Mouse (Mus musculus) heart, adult 2 months (tissue): ENCODE data around the gene Acss2. TPM values are rescaled to one million over a fixed set of nuclear protein-coding genes. Genes with fewer than 3 reads are reported as not detected.
A peak's percentile ranks its signal among the peaks of the same experiment; 100 is the strongest.
"Not testable (repeated sequence)": the region's sequence is repeated elsewhere in the genome, so short reads cannot be mapped to it uniquely, and the experiment has no call there.

ENCODE experiments used
- DNase-seq, 2 experiments: peaks; one replicate each; pipeline ENCODE4 v3.0.0; 2021
- H3K27ac ChIP-seq: fragments of 200-600 bp; 2 replicates; pipeline ENCODE4 v1.8.1; 2022
- H3K27me3 ChIP-seq: fragments of 200-500 bp; 2 replicates; pipeline ENCODE4 v1.6.1; 2012; ENCODE audit warnings: mild to moderate bottlenecking, low read length, inconsistent platforms, mixed read lengths; ENCODE audit not compliant: control insufficient read depth, insufficient read depth
- H3K36me3 ChIP-seq: fragments of 200-500 bp; 2 replicates; pipeline ENCODE4 v1.6.1; 2012; ENCODE audit warnings: low read length, inconsistent platforms; ENCODE audit not compliant: control insufficient read depth, insufficient read depth
- H3K4me1 ChIP-seq: fragments of 200-500 bp; 2 replicates; pipeline ENCODE4 v1.6.1; 2011; ENCODE audit warnings: low read length; ENCODE audit not compliant: control insufficient read depth, insufficient read depth
- H3K4me3 ChIP-seq: fragments of 200-600 bp; 2 replicates; pipeline ENCODE4 v1.8.1; 2022
- H3K79me2 ChIP-seq: fragments of 200-500 bp; replicated peaks from 2 replicates; pipeline ENCODE4 v1.6.1; 2012; ENCODE audit warnings: mild to moderate bottlenecking, inconsistent platforms, low read length, moderate library complexity, mixed read lengths; ENCODE audit not compliant: control insufficient read depth, insufficient read depth
- H3K9ac ChIP-seq: fragments of 200-500 bp; 2 replicates; pipeline ENCODE4 v1.6.1; 2012; ENCODE audit warnings: low read depth, mild to moderate bottlenecking, control low read depth, inconsistent platforms, low read length, mixed read lengths
- CTCF ChIP-seq: fragments of 200-600 bp; IDR thresholded peaks from 2 replicates; pipeline ENCODE4 v1.8.1; 2022; ENCODE audit warnings: antibody characterized with exemption, mild to moderate bottlenecking, moderate library complexity
- EP300 ChIP-seq: fragments of 200-500 bp; IDR thresholded peaks from 2 replicates; pipeline ENCODE4 v1.6.1; 2011; ENCODE audit warnings: low read depth, low read length, control low read depth; ENCODE audit not compliant: insufficient read depth
- POLR2A ChIP-seq: fragments of 200-500 bp; IDR thresholded peaks from 2 replicates; pipeline ENCODE4 v1.6.1; 2011; ENCODE audit warnings: mild to moderate bottlenecking, low read depth, low read length, control low read depth; ENCODE audit not compliant: insufficient read depth
- WGBS: fragments of 180-500 bp; shearing (Covaris S2); methylation state at CpG from one replicate; pipeline ENCODE4 v1.1.7; 2018; 5-methylcytosine and 5-hydroxymethylcytosine counted together
- intact Hi-C: fragments of 180-260 bp; cut with DNase I; formaldehyde crosslinking; loops from one replicate; pipeline ENCODE4 v1.15.1; 2025
- polyA plus RNA-seq: library from polyadenylated mRNA; depleted of rRNA; stranded (reverse); fragments of >200 nt; gene quantifications from 2 replicates; pipeline ENCODE4 v1.2.3, GENCODE M21; 2012
- total RNA-seq, 2 experiments: library from RNA; stranded (reverse); gene quantifications; 2 replicates each; pipeline ENCODE4 v1.2.3; 2021

The Acss2 gene
- total and polyA plus RNA-seq, 3 experiments: 31.6 to 39.8 (median 33.4) TPM

DNA sequence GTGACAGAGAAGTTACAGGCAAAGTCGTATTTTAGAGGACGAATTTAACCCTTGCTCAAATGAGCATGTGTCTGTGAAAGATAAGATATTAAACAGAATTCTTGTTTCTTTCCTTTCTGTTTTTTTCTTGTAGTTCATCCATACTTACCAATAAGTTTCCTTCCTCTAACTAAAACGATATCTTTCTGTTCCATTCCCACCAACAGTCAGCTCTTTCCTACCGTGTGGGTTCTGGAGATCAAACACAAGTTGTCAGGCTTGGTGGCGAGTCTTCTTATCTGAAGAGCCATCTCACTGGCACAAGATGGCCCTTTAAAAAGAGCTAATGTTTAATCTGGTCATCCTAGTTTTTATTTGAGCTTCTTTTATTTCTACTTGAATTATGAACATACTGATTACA, 9.6 kb downstream of the Acss2 start:
- Histone ChIP-seq H3K79me2 (no peaks in the 10 kb centered on the region), H3K4me3 (no peak overlapping the region), H3K27me3 (no peaks in the 10 kb centered on the region), H3K27ac (no peak overlapping the region), H3K36me3 (no peaks in the 10 kb centered on the region), H3K9ac (no peak overlapping the region), H3K4me1 (no peaks in the 10 kb centered on the region)
- intact Hi-C loops: no loop called here
- WGBS: 54% methylated on average over 5 of the region's 5 CpGs
- no peak for TF ChIP-seq CTCF
- no peak for TF ChIP-seq EP300
- TF ChIP-seq POLR2A: no peak
- DNase-seq: no peak

DNA sequence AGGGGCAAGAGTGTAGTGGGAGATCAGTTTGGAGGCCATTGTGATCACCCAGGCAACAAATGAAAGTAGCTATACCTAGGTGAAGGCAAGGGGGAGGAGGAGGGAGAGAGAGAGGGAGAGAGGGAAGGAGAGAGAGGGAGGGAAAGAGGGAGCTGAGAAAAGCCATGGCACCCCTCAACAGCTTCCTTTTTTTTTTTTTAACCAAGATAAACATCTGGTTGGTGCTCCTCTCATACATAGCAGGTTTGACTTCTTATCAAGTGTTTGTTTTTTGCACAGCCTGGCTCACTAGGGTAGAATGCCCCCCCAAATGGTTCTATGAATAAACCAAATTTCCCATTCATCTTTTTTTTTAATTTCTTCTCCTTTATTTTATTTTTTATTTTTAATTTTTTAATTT, 18.5 kb downstream of the Acss2 start:
- intact Hi-C loops: no loop called here
- H3K79me2 ChIP-seq: no peaks in the 10 kb centered on the region
- H3K27me3 ChIP-seq: no peaks in the 10 kb centered on the region
- H3K36me3 ChIP-seq: no peaks in the 10 kb centered on the region; the same call in none of the 2 replicates
- no peak overlapping the region for H3K4me3 ChIP-seq
- no peak overlapping the region for H3K27ac ChIP-seq
- no peak for DNase-seq
- no peak for TF ChIP-seq POLR2A
- no peak for TF ChIP-seq EP300
- no peak for TF ChIP-seq CTCF
- no peak overlapping the region for H3K9ac ChIP-seq
- peaks cover 4% of the 10 kb centered on the region for H3K4me1 ChIP-seq

DNA sequence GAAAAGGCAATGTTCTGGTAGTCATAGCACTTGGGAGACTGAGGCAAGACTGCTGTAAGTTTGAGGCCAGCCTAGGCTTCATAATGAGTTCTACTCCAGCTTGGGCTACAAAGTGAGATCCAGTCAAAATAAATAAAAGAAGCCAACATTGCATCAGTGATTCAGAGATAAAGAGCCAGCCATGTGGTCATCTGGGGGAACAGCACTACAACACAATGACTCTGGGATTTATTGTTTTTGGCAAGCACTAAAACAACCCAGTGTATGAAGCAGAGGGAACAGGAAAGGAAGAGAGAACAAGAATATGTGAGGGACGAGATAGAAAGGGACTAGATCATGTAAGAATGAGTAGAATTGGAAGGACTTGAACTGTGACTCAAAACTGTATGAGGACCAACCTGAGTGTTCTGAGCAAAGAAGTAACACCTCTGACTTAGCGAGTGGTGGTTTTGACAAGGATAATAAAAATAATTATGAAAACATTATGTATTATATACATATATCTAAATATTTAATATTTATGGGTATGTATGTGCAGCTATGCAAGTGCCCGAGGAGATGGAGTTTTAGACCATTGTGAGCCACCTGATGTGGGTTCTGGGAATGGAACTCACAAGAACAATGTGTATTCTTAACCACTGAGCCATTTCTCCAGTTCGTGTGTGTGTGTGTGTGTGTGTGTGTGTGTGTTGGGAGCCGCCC, 20.2 kb downstream of the Acss2 start:
- peaks cover 6% of the 10 kb centered on the region for H3K4me1 ChIP-seq
- no peaks in the 10 kb centered on the region for H3K27me3 ChIP-seq
- no peak overlapping the region for H3K4me3 ChIP-seq
- H3K27ac ChIP-seq: no peak overlapping the region
- intact Hi-C loops: no loop called here
- no peak overlapping the region for H3K9ac ChIP-seq
- no peak for TF ChIP-seq EP300
- 54% methylated on average over 5 of the region's 5 CpGs for WGBS
- peaks cover 2% of the 10 kb centered on the region for H3K36me3 ChIP-seq
- no peaks in the 10 kb centered on the region for H3K79me2 ChIP-seq
- no peak for DNase-seq

DNA sequence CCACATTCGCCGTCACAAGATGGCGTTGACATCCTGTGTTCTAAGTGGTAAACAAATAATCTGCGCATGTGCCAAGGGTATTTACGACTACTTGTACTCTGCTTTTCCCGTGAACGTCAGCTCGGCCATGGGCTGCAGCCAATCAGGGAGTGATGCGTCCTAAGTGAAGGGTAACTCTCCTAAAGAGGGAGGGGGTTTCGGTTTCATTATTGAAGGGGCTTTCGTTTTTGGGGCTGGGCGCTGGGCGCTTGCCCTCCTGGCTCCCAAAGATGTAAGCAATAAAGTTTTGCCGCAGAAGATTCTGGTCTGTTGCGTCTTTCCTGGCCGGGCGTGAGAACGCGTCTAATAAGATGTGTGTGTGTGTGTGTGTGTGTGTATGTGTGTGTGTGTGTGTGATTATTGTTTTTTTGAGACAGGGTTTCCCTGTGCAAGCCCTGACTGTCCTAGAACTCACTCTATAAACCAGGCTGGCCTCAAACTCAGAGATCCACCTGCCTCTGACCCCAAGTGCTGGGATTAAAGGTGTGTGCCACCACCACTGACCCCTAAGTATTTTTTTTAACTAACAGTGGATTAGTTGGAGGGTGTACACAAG, 20.8 kb downstream of the Acss2 start:
- H3K79me2 ChIP-seq, intact Hi-C loops, H3K36me3 ChIP-seq, DNase-seq, H3K27ac ChIP-seq, H3K4me3 ChIP-seq, H3K27me3 ChIP-seq, H3K9ac ChIP-seq, H3K4me1 ChIP-seq: not testable (repeated sequence)
- TF ChIP-seq POLR2A: 0 out of 2 replicates have a peak, but pooled peaks have one; percentile 35
- 60% methylated on average over 18 of the region's 19 CpGs for WGBS

DNA sequence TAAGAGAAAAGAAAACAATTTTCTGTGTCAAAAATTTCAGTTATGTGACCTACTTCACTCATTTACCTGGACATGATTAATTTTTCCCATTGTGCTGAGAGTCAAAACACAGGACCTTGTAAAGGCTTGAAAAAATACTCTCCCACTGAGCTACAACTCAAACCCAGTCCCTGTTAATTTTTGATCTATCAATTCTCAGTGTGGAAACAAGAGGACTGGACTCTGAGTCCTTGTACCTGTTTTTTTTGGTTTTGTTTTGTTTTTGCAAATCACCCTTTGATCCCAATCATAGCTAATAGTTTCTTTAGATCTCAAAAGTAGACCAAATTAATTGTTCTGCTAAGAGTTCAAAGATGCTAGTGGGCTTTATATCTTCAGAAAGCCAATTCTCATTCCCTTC, 21.9 kb downstream of the Acss2 start:
- Histone ChIP-seq H3K9ac (no peak overlapping the region), H3K36me3 (peaks cover 2% of the 10 kb centered on the region), H3K79me2 (no peaks in the 10 kb centered on the region), H3K27ac (no peak overlapping the region; the same call in 1 of the 2 replicates), H3K27me3 (no peaks in the 10 kb centered on the region), H3K4me3 (no peak overlapping the region), H3K4me1 (peaks cover 6% of the 10 kb centered on the region)
- intact Hi-C loops: no loop called here
- no peak for DNase-seq
- TF ChIP-seq CTCF (no peak), POLR2A (no peak), EP300 (no peak)

DNA sequence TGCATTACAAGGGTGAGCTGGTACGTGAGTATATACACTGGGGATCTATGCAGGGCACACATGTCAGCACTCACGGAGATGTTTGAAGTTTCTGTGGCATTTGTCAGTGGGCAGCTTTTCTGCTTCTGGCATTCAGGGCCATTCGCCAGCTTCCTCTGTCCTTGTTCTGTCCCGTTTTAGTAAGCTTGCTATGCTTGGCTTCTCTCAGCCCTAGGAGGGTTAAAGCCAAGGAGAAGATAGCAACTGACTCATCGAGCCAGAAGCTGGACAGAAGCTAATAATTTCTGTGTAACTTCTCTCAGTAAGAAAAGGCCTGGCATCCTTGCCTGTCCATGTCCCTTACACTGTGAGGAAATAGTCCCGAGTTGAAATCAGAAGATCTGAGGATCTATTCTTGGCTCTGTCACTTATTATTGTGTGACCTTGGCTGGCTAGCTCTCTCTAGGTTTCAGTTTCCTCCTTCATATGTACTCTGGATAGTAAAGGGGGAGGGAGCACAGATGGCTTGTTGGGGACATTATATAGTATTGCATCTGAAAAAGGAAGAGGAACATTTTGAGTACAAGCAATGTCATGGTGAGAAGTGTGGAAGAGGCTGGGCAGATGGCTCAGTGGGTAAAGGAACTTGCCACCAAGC, 23.2 kb downstream of the Acss2 start:
- intact Hi-C loops: no loop called here
- H3K27ac ChIP-seq: peak overlapping the region; percentile 77
- no peak overlapping the region for H3K4me3 ChIP-seq

More for the DNA sequence above, 23.2 kb downstream of the Acss2 start:
- TF ChIP-seq CTCF: no peak
- TF ChIP-seq POLR2A: no peak
- no peak for TF ChIP-seq EP300
- H3K9ac ChIP-seq: peak overlapping the region; percentile 2; the same call in 1 of the 2 replicates
- H3K36me3 ChIP-seq: peaks cover 2% of the 10 kb centered on the region
- H3K4me1 ChIP-seq: peaks cover 6% of the 10 kb centered on the region
- H3K27me3 ChIP-seq: no peaks in the 10 kb centered on the region
- WGBS: 19% methylated on average over 6 of the region's 6 CpGs
- peak; percentile 42 to 61 for DNase-seq
- no peaks in the 10 kb centered on the region for H3K79me2 ChIP-seq
